Mouse (Mus musculus) kidney, adult 2 months (tissue): ENCODE results near the gene Lars2.

Experiments used
- CTCF ChIP-seq: fragments of 200-500 bp; conservative IDR thresholded peaks from 2 replicates; pipeline ENCODE4 v1.5.1; 2011; ENCODE audit warnings: low read depth, mild to moderate bottlenecking, control low read depth, low read length, moderate library complexity, mixed read lengths; ENCODE audit not compliant: insufficient read depth, insufficient read length
- POLR2A ChIP-seq: fragments of 200-500 bp; IDR thresholded peaks from one replicate; pipeline ENCODE4 v1.6.1; 2011; ENCODE audit warnings: low read depth, low read length, control low read depth

- TF ChIP-seq CTCF (no peak), POLR2A (no peak)
Measured at GRCm38 (mm10) chr9:123408771-123409170, 42.0 kb downstream of the Lars2 start.
